Mouse (Mus musculus) limb, embryonic 15.5 days (tissue): Measurements from ENCODE around the gene Atp5c1. TPM values are rescaled to one million over a fixed set of nuclear protein-coding genes. Genes with fewer than 3 reads are reported as not detected.

Experiments
- polyA plus RNA-seq: library from polyadenylated mRNA; unstranded; fragments of >200 nt; fragmentation: Nextera tagmentation; extraction: Ambion mirVana; gene quantifications from 2 replicates; pipeline ENCODE4 v1.2.1, GENCODE M21; 2015

The Atp5c1 gene
- polyA plus RNA-seq, 1 experiment from 2014 or later, result 495 TPM

Other genes with a start within 250 kb of the Atp5c1 start
- not detected in 2 replicates for gene 4930412O13Rik, start 199.3 kb downstream of the Atp5c1 start, polyA plus RNA-seq
- gene 9230102O04Rik, start 191.0 kb downstream of the Atp5c1 start, polyA plus RNA-seq, result not detected in 2 replicates
- 38.8 and 41.4 TPM in 2 replicates for gene Gata3, start 190.5 kb downstream of the Atp5c1 start, polyA plus RNA-seq
- 12.2 and 12.4 TPM in 2 replicates for gene Taf3, start 31.9 kb downstream of the Atp5c1 start, polyA plus RNA-seq
- 27.5 and 28.8 TPM in 2 replicates for gene Kin, start 83 bp upstream of the Atp5c1 start, polyA plus RNA-seq
- gene Itih2, start 50.9 kb upstream of the Atp5c1 start, polyA plus RNA-seq, result 0.72 and 0.79 TPM in 2 replicates
- 17.8 and 26.2 TPM in 2 replicates for gene Itih5, start 73.1 kb upstream of the Atp5c1 start, polyA plus RNA-seq